Mouse (Mus musculus) heart, postnatal 0 days (tissue): ENCODE data around the gene Vangl2. TPM values are rescaled to one million over a fixed set of nuclear protein-coding genes. Genes with fewer than 3 reads are reported as not detected.

Source experiments
- ATAC-seq: fragments of 200-750 bp; cut with Nextera tagmentation; 2 replicates; pipeline ENCODE4 v1.8.0; 2017; ENCODE audit warnings: low read depth, moderate number of reproducible peaks, moderate library complexity; ENCODE audit not compliant: insufficient read depth
- DNase-seq: peaks from one replicate; pipeline ENCODE4 v3.0.0-alpha.2; 2016; ENCODE audit warnings: low spot score
- H3K27ac ChIP-seq: fragments of 300-500 bp; sonication (generic); 2 replicates; pipeline ENCODE4 v1.5.1; 2014; ENCODE audit warnings: low read depth, mild to moderate bottlenecking
- H3K27me3 ChIP-seq: fragments of 300-500 bp; sonication (generic); 2 replicates; pipeline ENCODE4 v1.6.1; 2014; ENCODE audit warnings: low read length, mixed read lengths; ENCODE audit not compliant: control insufficient read depth, insufficient read depth
- H3K36me3 ChIP-seq: fragments of 300-500 bp; sonication (generic); replicated peaks from 2 replicates; pipeline ENCODE4 v1.6.1; 2014; ENCODE audit warnings: low read length, mixed read lengths; ENCODE audit not compliant: control insufficient read depth, insufficient read depth
- H3K4me1 ChIP-seq: fragments of 300-500 bp; sonication (generic); 2 replicates; pipeline ENCODE4 v1.6.1; 2014; ENCODE audit warnings: antibody characterized with exemption; ENCODE audit not compliant: control insufficient read depth, insufficient read depth
- H3K4me2 ChIP-seq: fragments of 300-500 bp; sonication (generic); 2 replicates; pipeline ENCODE4 v1.6.1; 2014; ENCODE audit warnings: low read depth, mild to moderate bottlenecking, low read length, moderate library complexity
- H3K4me3 ChIP-seq: fragments of 300-500 bp; sonication (generic); 2 replicates; pipeline ENCODE4 v1.5.1; 2014; ENCODE audit warnings: low read depth, low read length
- H3K9ac ChIP-seq: fragments of 300-500 bp; sonication (generic); replicated peaks from 2 replicates; pipeline ENCODE4 v1.6.1; 2014; ENCODE audit warnings: low read depth, low read length, mixed read lengths
- H3K9me3 ChIP-seq: fragments of 300-500 bp; sonication (generic); replicated peaks from 2 replicates; pipeline ENCODE4 v1.6.1; 2016; ENCODE audit warnings: low read length; ENCODE audit not compliant: control insufficient read depth
- CTCF ChIP-seq: IDR thresholded peaks from 2 replicates; pipeline ENCODE4 v1.5.1; 2016; ENCODE audit warnings: antibody characterized with exemption, control low read depth, low read depth
- EP300 ChIP-seq: IDR thresholded peaks from 2 replicates; pipeline ENCODE4 v1.6.1; 2016; ENCODE audit warnings: antibody characterized with exemption, low read depth
- WGBS: fragments of 180-500 bp; shearing (Covaris S2); extraction: QIAGEN DNeasy Blood & Tissue Kit; methylation state at CpG from one replicate; pipeline ENCODE4 v1.1.7; 2014; 5-methylcytosine and 5-hydroxymethylcytosine counted together
- polyA plus RNA-seq: library from polyadenylated mRNA; unstranded; fragments of >200 nt; fragmentation: Nextera tagmentation; extraction: Ambion mirVana; gene quantifications from 2 replicates; pipeline ENCODE4 v1.2.1, GENCODE M21; 2015
- total RNA-seq: library from RNA; depleted of rRNA; stranded (reverse); fragments of >200 nt; gene quantifications from 2 replicates; pipeline ENCODE4 v1.2.3, GENCODE M21; 2014; ENCODE audit warnings: low replicate concordance

Gene Vangl2
- total and polyA plus RNA-seq, 2 experiments from 2014 or later = 5.2 to 11.2 TPM

DNA sequence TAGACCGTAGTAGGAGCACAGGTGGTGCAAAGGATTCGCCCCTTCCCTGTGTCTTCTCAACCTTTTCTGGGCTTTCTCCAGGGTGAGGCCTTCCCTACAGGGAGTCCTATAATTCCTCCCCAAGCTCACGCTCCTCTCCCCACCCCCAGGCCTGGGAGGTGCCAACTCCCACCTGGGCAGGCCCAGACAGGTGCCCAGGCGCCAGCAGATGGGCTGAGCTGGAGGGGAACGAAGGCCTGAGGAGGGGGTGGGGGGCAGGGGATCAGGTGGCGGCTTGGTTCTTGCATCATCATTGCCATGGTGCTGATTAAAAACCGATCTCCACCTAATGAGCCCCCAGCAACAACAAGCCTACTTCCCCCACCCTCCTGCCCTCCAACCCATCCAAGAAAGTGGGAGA is 30.6 kb upstream of the Vangl2 start:
- peaks cover 5% of the 10 kb centered on the region; the same call in 1 of the 2 replicates for H3K4me1 ChIP-seq
- H3K9ac ChIP-seq = no peak overlapping the region

GRCm38 (mm10) chr1:172058321-172058720 is 30.1 kb upstream of the Vangl2 start:
- TF ChIP-seq CTCF (no peak), EP300 (no peak)
- Histone ChIP-seq H3K27me3 (peaks cover 28% of the 10 kb centered on the region), H3K4me2 (no peak overlapping the region), H3K36me3 (no peaks in the 10 kb centered on the region), H3K4me3 (no peak overlapping the region), H3K4me1 (peaks cover 9% of the 10 kb centered on the region; the same call in 1 of the 2 replicates), H3K27ac (no peak overlapping the region), H3K9me3 (no peaks in the 10 kb centered on the region), H3K9ac (no peak overlapping the region)
- ATAC-seq (no peak), DNase-seq (no peak)
- WGBS = 57% methylated on average over 6 of the region's 6 CpGs

More for the DNA sequence above, 30.6 kb upstream of the Vangl2 start:
- ATAC-seq (no peak), DNase-seq (no peak)
- Histone ChIP-seq H3K4me3 (no peak overlapping the region), H3K27me3 (peaks cover 22% of the 10 kb centered on the region), H3K27ac (no peak overlapping the region), H3K4me2 (no peak overlapping the region), H3K36me3 (no peaks in the 10 kb centered on the region), H3K9me3 (no peaks in the 10 kb centered on the region)
- WGBS = 72% methylated on average over 7 of the region's 7 CpGs
- no peak for TF ChIP-seq EP300
- TF ChIP-seq CTCF = no peak

- TF ChIP-seq EP300 = no peak
- no peak for TF ChIP-seq CTCF
- peaks cover 36% of the 10 kb centered on the region for H3K27me3 ChIP-seq
Measured at GRCm38 (mm10) chr1:172057491-172057921, 29.3 kb upstream of the Vangl2 start, which contains the start of gene Nhlh1. TSS of gene Nhlh1 (minus strand) at chr1:172057573.

GRCm38 (mm10) chr1:172056251-172056650 is 28.0 kb upstream of the Vangl2 start:
- Histone ChIP-seq H3K27me3 (peaks cover 39% of the 10 kb centered on the region), H3K9me3 (no peaks in the 10 kb centered on the region), H3K27ac (no peak overlapping the region), H3K4me1 (peaks cover 9% of the 10 kb centered on the region; the same call in 1 of the 2 replicates), H3K9ac (no peak overlapping the region), H3K4me2 (no peak overlapping the region), H3K4me3 (no peak overlapping the region), H3K36me3 (no peaks in the 10 kb centered on the region)
- WGBS = 58% methylated on average over 4 of the region's 4 CpGs
- no peak for TF ChIP-seq EP300
- no peak for TF ChIP-seq CTCF
- no peak for ATAC-seq
- DNase-seq = no peak

More at GRCm38 (mm10) chr1:172057491-172057921, 29.3 kb upstream of the Vangl2 start, which contains the start of gene Nhlh1:
- Histone ChIP-seq H3K4me1 (peaks cover 9% of the 10 kb centered on the region; the same call in 1 of the 2 replicates), H3K9me3 (no peaks in the 10 kb centered on the region), H3K4me2 (no peak within 1 kb of the TSS), H3K4me3 (no peak within 1 kb of the TSS), H3K9ac (no peak within 1 kb of the TSS), H3K27ac (no peak within 1 kb of the TSS), H3K36me3 (no peaks in the 10 kb centered on the region)
- ATAC-seq = no peak
- no peak for DNase-seq
- WGBS = 56% methylated on average over 2 of the region's 2 CpGs

GRCm38 (mm10) chr1:172053541-172054440 is 25.5 kb upstream of the Vangl2 start:
- Histone ChIP-seq H3K9me3 (no peaks in the 10 kb centered on the region), H3K36me3 (no peaks in the 10 kb centered on the region), H3K4me1 (peaks cover 9% of the 10 kb centered on the region; the same call in 1 of the 2 replicates), H3K4me2 (peak overlapping the region; percentile 58), H3K27ac (no peak overlapping the region), H3K9ac (peak overlapping the region; percentile 23; the same call in 1 of the 2 replicates), H3K4me3 (peak overlapping the region; percentile 38), H3K27me3 (peaks cover 39% of the 10 kb centered on the region)
- no peak for TF ChIP-seq CTCF
- TF ChIP-seq EP300 = no peak
- ATAC-seq (no peak), DNase-seq (no peak)
- WGBS = 2% methylated on average over 40 of the region's 42 CpGs
